Mouse (Mus musculus): Measurements from ENCODE around the gene Mark2.
A peak's percentile ranks its signal among the peaks of the same experiment; 100 is the strongest.

The Mark2 gene

DNA sequence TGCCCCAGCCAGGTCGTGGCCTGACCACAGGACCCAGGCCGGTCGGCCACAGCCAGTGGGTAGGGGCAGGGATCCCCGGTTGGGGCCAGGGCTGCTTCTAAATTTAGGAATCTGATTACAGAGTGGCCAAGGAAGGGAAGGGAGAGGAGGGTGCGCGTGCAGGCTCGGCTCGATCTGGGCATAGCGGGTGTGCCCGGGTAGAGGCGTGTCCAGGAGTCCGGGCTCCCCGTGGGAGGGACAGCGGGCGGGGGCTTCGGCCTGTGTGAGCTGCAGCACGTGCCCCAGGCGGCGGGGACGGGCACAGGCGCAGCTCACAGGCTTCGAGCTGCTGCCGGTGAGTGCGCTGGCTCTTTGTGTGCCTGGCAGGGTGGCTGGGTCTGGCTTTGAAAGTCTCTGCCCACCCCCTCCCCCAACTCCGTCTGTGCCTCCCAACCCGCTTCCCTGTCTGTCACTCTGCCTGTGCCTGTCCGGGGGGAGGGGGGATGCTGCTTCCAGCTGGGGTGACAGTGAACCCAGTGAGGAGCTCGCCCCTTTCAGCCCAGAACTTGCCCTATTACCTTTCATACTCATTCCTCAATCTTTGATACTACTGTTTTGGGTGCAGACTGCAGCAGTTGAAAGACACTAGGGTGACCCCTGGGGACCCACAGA is 74.4 kb downstream of the Mark2 start, which contains the start of gene Rcor2:
Gene Rcor2 (plus strand): TSS at position 235 of the 651 bp plus-strand sequence.
- no peak for DNase-seq (ENCODE audit: low spot score in 2 of 2)

GRCm38 (mm10) chr19:7266421-7266831 is 75.2 kb downstream of the Mark2 start:
- DNase-seq (ENCODE audit: low spot score in 2 of 2) = no peak

- no peak for DNase-seq (ENCODE audit: low spot score in 2 of 2)
Observed at GRCm38 (mm10) chr19:7265478-7266191, 76.0 kb downstream of the Mark2 start.

GRCm38 (mm10) chr19:7264766-7265331 is 76.8 kb downstream of the Mark2 start:
- no peak for DNase-seq (ENCODE audit: low spot score in 2 of 2)

DNA sequence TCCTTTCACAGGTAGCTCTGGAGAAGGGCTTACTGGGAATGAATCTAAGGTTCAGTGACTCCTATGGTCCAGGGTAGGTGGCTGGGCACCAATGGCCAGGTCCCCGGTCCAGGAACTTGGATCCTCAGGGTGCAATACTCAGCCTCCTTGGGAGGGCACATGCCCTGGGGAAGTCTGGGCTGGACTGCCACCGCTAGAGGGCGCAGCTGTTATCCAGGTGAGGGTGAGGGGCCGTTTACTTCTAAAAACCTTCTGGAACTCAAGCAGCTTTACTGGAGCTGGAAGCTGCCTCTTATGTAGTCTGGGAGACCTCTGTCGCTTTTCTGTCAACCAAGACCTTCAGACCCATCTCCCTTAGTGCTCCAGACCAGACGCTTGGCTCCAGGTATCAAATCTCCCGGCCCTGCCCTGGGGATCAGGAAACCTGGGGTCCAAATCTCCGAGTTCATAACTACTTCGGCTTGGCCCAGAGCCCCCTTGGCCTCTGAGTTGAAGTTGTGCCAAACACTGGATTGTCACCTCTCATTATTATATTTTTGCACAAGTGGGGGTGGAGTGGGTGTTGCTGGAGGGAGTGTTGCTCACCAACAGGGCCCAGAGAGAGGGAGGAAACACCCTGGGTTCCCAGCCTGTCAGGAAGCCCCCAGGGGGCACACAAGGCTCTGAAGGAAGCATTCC is 77.4 kb downstream of the Mark2 start:
- DNase-seq (ENCODE audit: low spot score in 2 of 2) = peak; percentile 71 to 78

- no peak for DNase-seq (ENCODE audit: low spot score in 2 of 2)
Observed at GRCm38 (mm10) chr19:7262592-7262991, 79.1 kb downstream of the Mark2 start.

GRCm38 (mm10) chr19:7261964-7262363 is 79.7 kb downstream of the Mark2 start:
- DNase-seq (ENCODE audit: low spot score in 2 of 2) = no peak

DNA sequence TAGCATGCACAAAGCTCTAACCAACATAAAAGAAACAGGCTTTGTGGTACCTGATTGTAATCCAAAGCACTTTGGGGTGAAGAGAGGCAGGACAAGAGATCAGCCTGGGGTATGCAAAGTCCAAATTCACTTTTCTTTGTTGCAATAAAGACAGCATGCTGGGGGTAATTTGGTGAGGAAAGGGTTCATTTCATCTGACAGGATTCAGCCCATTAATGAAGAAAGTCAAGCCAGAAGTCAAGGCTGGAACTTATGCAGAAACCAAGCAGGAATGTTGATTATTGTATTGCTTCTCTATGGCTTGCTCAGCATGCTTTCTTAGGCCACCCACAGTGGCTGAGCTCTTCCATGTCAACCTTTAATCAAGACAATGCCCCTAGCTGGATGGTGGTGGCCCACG is 80.2 kb downstream of the Mark2 start:
- no peak for DNase-seq (ENCODE audit: low spot score in 2 of 2)

- no peak for DNase-seq (ENCODE audit: low spot score in 2 of 2)
Observed at GRCm38 (mm10) chr19:7257881-7258280, 83.8 kb downstream of the Mark2 start.

DNA sequence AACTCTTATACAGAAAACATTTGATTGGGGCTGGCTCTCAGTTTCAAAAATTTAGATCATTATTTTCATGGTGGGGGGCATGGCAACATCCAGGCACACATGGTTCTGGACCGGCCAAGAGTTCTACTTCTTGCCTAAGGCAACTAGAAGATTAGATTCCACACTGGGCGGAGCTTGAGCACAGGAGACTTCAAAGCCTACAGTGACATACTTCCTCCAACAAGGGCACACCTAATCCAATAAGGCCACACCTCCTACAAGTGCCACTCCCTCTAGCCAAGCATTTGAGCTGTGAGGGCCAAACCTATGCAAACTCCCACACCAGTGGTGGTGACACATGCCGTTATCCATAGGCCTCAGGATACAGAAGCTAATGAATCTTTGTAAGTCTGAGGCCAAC is 95.6 kb downstream of the Mark2 start:
- no peak for DNase-seq (ENCODE audit: low spot score in 2 of 2)

DNA sequence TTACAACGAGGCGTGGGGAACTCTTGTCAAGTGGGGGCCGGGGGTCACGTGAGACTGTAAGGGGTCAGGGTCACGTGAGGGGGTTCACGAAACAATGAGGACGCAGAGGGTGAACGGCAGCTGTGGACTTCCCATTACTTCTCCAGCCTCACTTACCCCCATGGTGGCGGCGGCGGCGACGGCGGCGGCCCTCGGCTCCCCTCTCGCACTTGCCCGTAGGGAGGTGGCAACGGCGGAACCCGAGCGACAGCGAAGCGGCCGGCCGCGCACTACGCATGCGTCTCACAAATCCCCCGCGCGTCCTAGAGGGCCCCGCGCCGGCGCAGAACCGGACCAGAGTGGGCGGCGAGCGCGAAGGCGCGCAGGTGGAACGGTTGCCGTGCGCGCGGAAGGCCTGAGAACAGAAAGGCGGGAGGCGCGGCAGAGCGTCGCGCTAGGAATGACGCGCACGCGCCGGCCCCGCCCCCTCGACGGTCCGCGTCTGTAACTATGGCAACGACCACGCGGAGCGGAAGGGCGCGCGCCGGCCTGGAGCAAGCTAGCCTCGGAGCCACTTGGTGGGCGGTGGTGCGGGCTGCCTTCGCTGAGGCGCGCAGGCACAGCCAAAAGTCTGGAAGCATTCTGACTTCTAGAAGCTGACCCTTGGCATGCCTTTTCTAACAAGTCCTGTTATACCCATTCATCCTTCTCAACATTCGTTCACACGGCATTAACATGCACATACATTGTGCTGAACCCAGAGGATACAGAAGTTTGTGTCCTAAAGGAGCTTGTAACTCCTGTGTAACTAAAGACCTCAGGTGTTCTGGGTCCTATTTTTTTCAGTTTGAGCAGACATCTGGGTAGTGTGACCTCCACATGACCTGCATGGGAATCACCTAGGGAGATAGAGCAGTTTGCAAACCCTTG is 100.6 kb downstream of the Mark2 start, which contains the start of gene Naa40:
Gene Naa40 (minus strand): TSS at position 402 of the 909 bp plus-strand sequence.
- DNase-seq (ENCODE audit: low spot score in 2 of 2) = peak; percentile 92 to 93

DNA sequence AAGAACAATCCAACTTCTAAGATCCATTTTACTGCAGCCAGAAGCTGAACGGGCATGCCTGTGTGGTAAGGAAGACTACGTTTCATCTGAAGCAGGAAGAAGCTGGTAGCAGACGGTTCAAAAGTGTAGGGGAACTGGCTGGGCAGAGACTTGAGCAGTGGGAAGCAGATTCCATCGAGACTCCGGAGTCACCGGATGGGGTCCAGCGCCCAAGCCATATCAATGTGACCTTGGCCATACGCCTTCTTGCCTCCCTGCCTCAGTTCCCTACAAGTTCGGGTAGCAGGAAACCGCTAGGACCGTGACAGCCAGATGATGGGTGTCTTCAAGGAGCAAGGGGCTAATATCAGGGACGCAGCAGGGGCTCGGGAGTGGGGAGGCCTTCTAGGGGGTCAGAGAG is 101.4 kb downstream of the Mark2 start:
- DNase-seq (ENCODE audit: low spot score in 2 of 2) = no peak

- no peak for DNase-seq (ENCODE audit: low spot score in 2 of 2)
Observed at GRCm38 (mm10) chr19:7239574-7239973, 102.1 kb downstream of the Mark2 start.

GRCm38 (mm10) chr19:7236742-7237141 is 104.9 kb downstream of the Mark2 start:
- DNase-seq (ENCODE audit: low spot score in 2 of 2) = no peak

DNA sequence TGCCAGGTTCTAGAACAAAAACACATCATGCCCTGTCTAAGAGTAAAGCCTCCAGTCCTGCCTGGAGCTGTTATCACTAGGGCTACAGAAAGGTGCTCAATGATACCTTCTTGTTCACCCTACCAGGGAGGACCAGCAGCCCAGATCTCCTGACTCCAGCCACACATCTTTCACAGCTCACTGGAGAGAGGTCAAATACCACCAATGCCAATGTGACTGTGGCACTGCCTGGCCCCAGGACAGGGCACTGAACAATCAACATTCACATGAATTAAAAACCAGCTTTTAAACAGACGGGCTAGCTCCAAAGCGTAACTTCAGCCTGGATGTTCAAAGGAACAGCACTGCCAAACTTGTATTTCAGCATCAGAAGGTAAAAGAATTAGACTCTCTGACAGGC is 105.6 kb downstream of the Mark2 start:
- no peak for DNase-seq (ENCODE audit: low spot score in 2 of 2)

- DNase-seq (ENCODE audit: low spot score in 2 of 2) = no peak
Observed at GRCm38 (mm10) chr19:7235461-7235860, 106.2 kb downstream of the Mark2 start.

DNA sequence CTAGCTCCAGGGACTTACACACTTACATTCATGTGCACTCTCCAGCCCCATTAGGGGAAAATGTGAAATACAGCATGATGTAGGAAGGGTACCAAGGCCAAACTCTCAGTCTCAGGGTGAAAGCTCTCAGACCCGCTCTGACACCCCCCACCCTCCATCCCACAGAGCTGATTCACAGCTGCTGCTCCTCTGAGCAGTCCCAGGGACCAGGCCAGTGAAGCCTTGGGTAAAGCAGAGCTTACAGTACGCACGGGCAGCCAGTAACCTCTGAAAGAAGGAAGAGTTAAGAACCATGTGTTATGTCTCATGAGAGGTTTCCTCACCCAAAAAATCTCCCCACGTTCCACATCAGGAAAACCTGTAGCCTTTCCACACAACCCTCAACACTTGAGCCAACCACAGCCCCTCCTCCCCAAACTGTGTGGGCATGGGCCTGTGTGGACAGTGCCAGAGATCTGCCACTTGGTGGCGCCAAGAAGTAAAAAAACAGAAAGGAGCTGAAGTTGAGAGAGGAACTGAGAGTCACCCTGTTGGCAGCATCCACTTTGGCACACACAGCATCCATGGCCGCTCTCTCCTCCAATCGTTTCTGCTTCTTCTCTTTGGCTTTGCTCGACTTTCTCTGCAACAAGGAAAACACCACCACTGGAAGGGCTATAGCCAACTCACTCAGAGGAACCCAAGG is 107.0 kb downstream of the Mark2 start:
- peak; percentile 80 to 87 for DNase-seq (ENCODE audit: low spot score in 2 of 2)

- no peak for DNase-seq (ENCODE audit: low spot score in 2 of 2)
Observed at GRCm38 (mm10) chr19:7226511-7226914, 115.1 kb downstream of the Mark2 start.
